Mouse (Mus musculus): ENCODE data around the gene P2ry12.

Gene P2ry12

DNA sequence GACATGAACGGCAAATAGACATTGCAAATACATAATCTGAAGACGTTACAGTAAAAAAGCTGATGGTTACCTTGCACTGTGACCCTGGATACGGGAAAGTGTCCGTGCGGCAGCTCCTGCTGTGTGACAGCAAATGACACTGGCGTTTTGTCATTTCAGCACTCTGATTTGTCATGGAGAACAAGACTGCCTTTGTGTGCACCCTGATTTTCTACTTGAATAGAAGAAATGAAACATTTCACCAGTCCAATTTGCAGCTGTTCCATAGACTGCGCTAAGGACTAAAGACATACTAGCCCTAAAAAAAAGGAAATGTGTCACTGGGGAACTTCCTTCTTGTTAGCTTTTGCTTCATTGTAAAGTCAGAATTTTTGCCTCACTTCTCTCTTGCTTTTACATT, at the start of gene P2ry12:
Gene P2ry12 (minus strand): TSS at position 168 of the 400 bp plus-strand sequence.
- DNase-seq = no peak

DNA sequence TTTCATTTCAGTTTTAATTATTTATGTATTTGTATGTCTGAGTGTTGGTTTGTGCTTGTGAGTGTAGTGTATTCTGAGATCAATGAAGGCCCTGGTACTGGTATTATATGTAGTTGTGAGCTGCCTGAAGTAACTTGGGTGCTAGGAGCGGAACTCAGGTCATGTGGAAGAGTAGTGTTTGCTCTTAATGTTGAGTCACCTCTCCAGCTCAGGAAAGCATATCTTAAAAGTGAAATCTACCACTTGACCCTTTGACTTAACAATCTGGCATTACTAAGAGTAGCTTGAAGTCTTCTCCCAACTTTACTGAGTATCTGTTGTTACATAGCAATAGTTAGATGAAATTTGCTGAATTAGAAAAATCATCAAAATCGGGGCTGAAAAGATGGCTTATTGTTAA, 42.8 kb upstream of the P2ry12 start:
- no peak for DNase-seq

DNA sequence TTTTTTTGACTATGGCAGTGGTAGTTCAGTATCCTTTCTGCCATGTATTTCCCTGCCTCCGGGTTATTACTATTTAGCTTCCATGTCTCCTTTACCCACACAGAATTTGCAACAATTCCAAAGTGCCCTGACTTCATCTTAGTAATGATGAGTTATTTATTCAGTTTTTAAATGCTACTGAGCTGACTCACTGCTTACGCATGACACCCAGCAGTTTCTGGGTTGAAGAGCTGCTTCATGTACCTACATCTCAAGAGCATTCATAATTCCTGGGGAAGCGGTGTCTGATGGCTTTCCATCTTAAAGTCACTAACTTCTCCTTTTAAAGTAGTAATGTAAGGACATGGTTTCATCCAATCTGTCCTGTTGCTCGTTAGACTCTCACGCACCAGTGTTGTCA, 42.3 kb upstream of the P2ry12 start:
- no peak for DNase-seq

DNA sequence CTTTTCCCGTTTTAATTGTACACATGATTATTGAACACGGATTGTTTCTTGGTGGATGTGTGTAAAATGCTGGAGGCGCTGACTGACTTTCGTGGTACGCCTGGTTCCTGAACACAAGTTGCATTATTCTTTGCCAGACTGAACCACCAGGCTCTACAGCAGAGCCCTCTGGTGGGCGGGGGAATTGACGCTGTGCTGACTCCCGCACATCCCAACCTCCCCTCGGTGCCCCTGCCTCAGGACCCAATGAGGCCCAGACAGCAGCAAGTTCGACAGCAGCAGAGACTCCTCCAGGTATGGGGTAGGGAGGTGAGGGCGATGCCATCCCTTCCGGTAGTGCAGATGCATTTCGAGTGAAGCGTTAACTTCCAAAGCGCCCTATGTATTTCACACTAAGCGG, 35.0 kb upstream of the P2ry12 start:
- no peak for DNase-seq

DNA sequence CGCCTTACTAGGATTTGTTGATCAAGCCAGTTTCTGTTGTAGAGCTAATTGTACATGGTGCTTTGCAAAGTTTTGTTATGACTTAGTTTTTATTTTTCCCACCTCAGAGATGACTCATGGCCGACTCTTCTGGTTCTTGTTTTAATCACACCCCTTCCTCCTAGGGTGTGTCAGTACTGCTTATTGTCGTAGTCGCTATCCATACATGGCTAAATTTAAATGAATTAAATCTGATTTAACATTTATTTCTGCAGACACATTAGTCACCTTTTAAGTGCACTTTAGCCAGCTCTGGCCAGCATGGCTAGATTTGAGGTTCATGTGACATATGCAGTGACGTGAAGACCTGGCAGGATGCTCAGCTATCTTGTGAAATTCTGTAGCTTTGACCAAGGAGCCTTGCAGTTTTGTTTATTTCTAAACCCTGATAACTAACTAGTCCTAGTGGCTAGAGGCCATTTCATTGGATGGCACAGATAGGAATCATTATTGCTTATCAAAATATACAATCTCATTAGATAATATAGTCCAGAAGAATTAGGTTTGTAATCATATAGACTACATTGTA, 34.0 kb upstream of the P2ry12 start:
- DNase-seq = no peak

DNA sequence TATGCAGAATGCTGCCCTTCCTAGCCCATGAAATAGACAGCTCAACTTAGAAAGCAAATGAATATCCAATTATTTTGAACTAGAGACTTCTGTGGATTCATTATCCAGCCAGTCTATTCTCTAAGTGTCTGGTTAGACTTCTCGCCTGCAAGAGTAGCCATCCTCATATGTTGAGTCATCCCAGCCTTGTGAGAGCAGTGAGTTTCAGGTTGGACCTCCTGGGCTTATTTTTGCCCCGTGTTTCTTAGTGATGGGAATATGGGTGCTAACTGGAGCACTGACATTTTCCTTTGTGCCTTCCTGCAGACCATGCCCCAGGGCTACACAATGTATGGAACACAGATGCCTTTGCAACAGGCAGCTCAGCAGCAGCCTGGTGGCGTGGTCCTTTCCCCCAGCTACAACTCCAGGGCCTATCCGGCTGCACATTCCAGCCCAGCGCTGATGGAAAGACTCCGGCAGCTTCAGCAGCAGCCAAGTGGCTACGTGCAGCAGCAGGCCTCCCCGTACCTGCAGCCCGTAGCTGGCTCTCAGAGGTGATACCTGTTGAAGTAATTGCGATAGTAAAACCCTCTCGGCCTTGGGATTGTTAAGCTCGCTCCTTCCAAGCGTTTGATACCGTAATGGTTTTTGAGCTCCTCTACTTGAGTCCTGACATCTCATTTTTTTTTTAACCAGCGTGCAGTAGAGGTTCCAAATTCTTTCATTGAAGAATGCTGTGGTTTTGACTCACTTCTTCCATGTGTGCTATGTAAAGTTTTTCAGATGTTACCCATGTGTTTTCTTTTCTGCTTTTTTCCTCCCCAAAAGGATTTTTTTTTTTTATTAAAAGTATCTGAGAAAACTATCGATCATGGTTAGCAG, 33.3 kb upstream of the P2ry12 start:
- DNase-seq = no peak

DNA sequence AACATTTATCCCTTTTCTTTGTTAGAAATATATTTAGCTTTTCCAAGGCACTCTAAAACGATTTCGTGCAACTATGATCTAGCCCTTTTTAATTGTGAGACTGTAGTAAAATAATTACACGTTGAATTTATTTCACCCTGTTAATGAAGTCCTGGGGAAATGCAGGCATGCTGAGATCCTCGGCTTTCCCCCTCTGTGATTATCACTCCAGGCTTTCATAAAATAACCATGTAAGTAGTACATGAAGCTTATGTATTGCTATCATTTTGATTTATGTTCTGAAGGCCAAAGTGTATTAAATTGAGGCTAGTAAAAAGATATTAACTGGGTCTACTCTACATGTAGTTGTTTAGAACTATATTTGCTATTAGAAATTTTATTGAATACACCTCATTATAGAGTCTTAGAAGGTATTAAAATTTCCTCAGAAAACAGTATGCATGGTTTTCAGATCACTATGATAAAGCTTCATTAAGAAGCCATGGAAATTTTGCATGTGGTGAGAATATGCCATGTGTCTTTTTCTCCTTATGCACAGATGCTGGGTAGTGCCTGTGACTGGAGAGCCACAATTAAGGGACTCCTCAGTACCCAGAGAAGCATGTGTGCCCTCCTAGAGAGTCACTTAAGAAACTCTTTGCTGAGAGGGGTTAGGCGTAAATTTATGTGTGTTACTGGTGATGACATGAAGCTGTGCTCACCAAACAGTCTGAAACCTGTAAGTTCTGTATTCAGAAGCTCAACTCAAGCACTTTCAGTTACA, 30.9 kb upstream of the P2ry12 start:
- no peak for DNase-seq

DNA sequence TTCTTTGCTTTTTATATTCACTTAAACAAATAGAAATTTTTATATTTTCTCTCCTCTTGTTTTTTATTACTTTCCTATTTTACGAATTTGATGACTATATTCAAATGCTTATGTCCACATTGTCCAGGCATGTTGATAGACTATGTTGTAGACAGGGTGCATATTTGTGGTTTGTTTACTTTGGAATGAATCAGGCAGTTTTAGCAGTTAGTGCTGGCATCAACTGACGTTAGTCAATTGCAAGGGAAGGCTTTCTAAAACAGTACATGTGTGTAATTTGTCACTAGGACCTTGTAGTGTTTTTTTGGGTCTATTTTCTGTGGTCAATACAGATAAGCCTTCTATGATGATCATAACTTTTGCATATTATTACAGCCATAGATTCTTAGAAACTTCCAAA, 27.9 kb upstream of the P2ry12 start:
- no peak for DNase-seq

DNA sequence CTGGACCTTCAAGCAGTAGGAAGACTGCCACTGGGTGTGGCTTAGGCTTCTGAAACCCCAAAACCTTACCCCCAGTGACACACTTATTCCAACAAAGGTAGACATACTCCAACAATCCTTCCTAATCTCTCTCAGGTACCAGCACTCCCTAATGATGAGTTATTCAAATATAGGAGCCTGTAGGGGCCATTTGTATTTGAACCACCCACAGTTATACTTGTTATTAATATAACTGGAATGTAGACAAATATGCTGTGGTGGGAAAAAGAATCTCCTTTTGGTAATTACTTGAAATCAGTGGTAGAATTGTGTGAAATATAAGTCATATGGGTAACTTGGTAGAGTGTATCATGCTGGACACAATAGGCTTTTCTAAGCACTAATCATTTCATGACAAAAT, 15.9 kb upstream of the P2ry12 start:
- DNase-seq = no peak

DNA sequence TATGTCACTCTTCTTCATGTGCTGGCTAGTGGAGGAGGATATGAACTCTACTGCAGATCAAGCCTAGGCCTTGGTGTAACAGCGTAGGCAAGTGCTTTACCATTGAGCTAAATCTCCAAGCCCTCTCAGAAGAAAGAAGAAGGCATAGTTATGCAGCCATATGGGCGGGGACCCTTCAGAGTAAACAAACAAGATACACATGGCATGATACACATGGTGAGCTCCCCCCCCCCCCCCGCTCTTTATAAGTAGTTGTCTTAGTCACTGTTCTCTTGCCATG, 15.5 kb upstream of the P2ry12 start:
- DNase-seq = no peak

DNA sequence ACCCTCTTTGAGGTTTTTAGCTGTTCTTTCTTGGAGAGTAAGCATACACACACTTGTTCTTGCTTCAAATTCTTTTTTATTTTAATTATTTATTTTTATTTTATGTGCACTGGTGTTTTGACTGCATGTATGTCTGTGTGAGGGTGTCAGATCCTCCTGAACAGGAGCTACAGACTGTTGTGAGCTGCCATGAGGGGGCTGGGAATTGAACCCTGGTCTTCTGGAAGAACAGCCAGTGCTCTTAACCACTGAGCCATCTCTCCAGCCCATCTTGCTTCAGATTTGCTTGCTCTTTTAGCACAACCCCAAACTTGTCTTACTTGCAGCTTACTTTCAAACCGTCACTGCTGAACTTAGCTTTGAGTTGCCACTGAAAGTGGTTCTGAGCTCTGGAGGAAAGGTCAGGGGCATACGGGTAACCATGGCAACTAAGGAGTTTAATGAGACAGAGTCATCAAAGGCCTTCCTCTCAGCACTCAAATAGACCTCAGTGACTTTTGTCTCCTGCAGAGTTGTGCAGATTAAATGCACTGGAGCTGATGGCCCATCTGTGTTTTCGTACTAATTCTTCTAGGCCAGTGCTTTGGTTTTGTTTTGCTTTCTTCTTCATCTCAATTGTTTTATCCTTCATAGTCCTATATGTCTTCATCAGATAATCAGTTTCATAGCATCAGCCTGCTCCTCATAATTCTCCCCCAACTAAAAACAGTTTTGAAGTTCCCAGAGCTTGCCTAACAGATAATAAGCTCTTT, 15.0 kb upstream of the P2ry12 start:
- DNase-seq = no peak

DNA sequence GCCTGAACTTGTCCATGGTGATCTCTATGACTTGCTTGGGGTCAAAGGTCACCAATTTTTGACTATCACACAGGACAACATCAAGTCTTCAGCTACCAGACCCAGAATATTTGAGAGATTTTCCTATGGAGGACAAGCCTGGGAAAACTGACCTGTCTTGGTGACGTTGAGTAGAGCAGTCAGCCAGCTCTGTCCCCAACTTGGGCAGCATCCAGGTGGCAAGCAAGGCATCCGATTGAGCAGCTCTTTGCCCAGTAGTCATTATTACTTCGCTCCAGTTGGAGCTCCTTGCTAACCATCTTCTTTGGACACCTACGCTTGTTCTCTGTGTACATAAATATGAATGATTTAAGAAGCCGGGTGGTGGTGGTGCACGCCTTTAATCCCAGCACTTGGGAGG, 8.1 kb upstream of the P2ry12 start:
- DNase-seq = no peak

DNA sequence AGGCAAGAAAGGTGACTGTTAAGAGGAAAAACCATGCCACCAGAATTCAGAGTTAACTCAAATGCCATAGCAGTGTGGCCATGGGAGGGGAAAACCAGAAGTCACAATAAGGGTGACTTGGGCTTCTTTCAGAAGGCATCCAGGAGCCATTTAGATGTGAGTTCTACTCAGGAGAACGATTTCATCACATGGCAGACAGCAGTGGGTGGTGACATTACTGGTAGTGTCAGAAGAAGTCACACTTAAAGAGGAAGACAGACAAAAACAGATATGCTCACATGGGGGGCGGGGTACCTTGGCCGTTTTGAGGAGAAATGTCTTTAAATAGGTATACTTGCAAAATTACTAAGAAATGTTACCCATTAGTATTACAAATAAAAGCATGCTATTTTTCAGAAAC, 1.3 kb upstream of the P2ry12 start:
- no peak for DNase-seq

DNA sequence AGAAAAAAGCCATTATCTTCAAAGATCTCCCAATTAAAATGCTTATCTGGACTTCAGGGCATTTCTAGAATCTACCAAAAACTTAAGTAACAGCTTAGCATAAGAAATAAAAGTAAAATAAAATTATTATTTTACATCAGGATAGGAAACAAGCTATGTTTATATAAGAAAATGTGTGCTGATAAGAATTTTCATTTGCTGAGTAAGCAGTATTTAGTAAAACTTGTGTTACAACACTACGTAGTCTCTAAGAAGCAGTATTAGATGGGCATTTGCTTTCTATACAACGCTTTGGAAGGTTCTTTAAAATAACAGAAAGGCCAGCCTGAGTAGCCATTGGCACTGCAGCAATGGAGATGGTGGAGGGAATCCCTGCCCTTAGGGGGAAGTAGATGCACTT, 746 bp upstream of the P2ry12 start:
- no peak for DNase-seq

DNA sequence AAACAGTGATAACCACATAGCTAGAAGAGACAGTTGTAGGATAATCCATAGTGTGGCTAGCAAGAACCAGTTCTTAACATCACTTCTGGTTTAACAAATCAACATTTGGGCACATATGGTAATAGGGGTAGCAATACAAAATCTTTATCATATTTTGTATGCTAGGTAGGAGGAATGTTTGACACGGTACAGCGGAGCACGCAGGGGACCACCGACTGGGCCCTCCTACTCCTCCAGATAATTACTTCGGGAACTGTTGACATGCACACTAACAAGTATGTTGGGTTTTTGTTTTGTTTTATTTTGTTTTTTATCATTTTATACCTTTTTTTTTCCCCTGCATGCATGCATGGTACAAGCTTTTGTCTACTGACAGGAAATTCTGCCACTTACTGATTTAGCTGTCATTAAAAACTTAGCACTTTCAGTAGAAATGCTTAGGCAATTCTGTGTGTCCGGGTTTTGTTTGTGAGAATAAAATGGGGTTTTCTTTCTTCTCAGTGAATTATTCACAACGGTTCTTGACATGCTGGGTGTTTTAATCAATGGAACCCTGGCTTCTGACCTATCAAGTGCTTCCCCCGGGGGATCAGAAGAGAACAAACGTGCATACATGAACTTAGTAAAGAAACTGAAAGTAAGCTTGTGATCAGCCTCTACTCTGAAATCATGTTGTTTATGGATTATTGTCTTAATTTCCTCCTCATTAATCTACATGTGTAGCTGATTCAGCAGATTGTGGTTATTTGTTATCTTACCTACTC, 780 bp downstream of the P2ry12 start:
- DNase-seq = no peak

DNA sequence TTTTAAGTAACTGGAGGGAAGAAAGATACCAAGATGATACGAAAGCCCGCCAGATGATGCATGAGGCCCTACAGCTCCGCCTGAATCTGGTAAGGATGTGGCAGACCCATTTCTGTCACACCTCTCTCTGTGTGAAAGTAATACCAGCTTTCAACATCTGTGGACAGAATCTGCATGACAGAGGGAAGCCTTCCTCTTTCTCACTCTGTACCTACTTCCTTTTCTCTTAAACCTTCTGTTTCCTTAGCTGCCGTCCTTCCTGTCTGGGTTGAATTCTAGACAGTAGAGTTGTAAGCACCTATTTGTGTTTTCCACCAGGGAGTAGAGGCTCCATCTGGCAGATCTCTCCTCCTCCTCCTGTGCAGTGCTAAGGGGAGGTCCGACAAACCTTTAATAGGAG, 1.9 kb downstream of the P2ry12 start:
- no peak for DNase-seq

DNA sequence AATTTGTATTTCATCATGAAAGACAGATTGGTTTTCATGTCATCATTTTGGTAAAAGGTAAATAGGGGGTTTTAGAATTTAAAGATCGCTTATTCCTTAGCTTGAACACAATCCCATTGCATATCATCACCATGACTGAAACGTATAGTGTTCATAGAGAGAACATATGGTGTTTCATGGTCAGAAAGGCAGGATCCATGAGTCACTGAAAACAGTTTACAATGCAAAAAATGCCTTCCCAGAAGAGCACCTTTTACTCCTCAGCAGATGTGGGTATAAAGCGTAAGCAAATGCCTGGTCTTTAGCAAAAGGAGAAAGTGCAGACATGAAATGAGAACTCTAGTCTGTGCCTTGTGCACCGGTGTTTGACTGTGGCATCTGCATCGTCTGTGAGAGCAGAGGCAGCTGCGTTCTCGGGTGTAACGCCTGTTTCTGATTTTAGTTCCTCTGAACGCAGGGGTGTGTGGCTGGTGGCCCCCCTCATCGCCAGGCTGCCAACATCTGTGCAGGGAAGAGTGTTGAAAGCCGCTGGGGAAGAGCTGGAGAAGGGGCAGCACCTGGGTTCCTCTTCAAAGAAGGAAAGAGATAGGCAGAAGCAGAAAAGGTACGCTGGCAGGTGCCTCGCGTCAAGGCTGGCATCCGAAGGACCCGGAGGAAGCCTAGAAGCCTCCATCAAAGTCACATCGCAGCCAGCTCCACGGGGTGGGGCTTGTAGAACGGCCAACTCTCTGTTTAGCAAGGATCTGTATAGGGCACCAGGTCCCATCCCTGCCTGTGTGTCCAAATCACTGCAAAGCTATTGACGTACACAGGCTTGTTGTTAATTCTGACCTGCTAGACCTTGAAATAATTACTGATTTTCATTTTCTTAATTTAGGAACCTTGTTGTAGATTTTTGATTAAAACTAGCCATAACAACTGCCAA, 4.7 kb downstream of the P2ry12 start:
- DNase-seq = no peak

DNA sequence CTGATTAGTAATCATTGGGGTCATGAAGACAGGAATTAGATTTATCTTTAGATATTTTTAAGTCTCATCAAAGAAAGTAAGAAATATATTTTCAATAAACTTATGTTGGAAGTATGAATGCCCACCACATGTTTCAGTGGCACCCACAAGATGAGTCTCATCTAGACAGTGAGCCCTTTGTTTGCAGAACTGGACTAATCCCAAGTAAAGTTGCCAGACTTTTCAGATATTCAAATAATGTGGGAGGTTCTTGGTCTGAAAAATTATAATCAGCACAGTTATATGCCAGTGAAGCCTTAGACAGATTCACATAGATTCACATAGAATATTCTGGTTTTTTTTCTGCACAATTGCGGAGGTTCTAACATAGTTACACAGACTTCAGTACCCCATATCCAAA, 12.2 kb downstream of the P2ry12 start:
- no peak for DNase-seq

DNA sequence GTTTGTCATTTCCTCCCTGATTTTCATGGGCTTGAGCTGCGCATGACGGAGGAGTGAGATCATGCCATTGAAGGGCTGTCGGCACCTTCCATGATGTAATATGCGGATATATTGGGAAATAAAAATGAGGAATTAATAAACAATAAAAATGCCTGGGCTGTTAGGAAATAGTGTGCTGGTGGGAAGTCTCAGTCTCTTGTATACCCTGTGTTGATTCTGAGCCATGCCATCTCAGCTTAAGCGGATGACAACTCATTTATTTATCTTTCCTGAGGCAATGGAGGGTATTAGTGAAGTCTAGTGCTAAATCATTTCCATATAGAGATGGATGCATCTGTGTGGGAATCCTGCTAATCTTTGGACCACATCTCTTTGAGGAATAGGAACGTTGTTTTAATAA, 14.6 kb downstream of the P2ry12 start:
- no peak for DNase-seq

DNA sequence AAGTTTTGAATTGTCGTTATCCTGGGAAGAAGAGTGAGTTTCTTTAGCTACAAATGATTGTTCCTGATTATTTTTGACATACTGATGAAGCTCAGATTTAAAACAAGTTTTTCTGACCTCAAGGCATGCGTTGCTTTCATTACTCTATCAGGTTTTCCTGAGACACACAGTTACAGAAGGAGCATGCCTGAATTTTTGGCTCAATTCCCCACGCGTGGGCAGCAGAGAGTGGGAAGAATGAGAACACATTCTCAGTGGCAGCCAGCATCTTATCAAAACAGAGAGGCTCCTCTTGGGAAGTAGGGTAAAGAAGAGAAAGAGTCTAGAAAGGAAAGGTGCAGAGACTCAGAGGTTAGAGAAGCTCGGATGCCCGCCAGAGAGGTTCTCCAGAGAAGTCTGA, 19.3 kb downstream of the P2ry12 start:
- DNase-seq = peak; percentile 29

DNA sequence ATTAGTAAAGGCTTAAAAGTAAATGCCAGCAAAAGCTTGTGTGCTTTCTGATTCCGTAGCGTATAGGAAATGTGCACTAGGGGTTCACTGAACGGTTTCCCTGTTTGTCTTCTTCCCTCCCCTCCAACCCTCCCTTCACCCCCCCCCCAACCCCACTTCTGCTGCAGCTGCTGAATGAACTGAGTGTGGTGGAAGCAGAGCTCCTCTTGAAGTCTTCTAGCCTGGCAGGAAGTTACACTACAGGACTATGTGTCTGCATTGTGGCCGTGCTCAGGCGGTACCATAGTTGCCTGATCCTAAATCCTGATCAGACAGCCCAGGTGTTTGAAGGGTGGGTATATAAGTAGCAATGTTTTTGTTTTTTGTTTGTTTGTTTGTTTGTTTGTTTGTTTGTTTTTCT, 27.8 kb downstream of the P2ry12 start:
- DNase-seq = no peak

DNA sequence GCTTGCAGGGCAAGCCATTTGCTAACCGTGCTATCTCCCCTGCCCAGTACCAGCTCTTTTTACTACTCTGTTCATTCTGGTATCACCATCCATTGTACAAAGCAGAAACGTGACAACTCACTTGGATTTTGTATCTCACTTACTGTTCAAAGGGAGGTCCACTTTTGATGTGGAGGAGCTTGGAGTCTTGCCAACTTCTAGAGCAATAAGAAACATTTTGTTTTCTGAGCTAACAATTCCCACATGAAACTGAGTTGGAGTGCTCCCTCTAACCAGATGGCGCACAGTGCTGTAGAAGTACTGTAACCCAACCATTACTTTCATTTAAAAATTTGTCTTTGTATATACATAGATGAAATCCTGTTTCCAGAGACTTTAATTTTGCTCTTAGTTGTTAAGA, 31.8 kb downstream of the P2ry12 start:
- no peak for DNase-seq
